Mouse (Mus musculus) MEL (cell line): ENCODE results near the gene Il1r2. TPM values are rescaled to one million over a fixed set of nuclear protein-coding genes. Genes with fewer than 3 reads are reported as not detected.

Experiments
- DNase-seq: peaks from one replicate; pipeline ENCODE4 v3.0.0; 2011; ENCODE audit warnings: low read depth, low spot score
- H3K27ac ChIP-seq: 2 replicates; pipeline ENCODE4 v1.5.1; 2012; ENCODE audit warnings: low read depth, mild to moderate bottlenecking, control low read depth, low read length, moderate library complexity; ENCODE audit not compliant: control insufficient read depth
- H3K27me3 ChIP-seq, 2 experiments: fragments of 150-350 bp in 1 of 2; sonication (generic) in 1 of 2; 2 replicates each; pipeline ENCODE4 v1.6.1; 2012; ENCODE audit warnings: low read length in 2 of 2, mild to moderate bottlenecking in 2 of 2, improper control_type of control experiment in 1 of 2, moderate library complexity in 1 of 2; ENCODE audit not compliant: insufficient read depth in 2 of 2, control insufficient read depth in 1 of 2
- H3K36me3 ChIP-seq, 2 experiments: 2 replicates each; pipeline ENCODE4 v1.6.1; 2012 to 2014; ENCODE audit warnings: low read length in 2 of 2, improper control_type of control experiment in 1 of 2, inconsistent platforms in 1 of 2, mild to moderate bottlenecking in 1 of 2; ENCODE audit not compliant: insufficient read depth in 2 of 2, control insufficient read depth in 1 of 2
- H3K4me1 ChIP-seq, 2 experiments: fragments of 150-350 bp in 1 of 2; sonication (generic) in 1 of 2; 2 replicates each; pipeline ENCODE4 v1.6.1; 2012; ENCODE audit warnings: low read length in 2 of 2, improper control_type of control experiment in 1 of 2, mild to moderate bottlenecking in 1 of 2; ENCODE audit not compliant: insufficient read depth in 2 of 2, control insufficient read depth in 1 of 2
- H3K4me3 ChIP-seq, 2 experiments: fragments of 150-350 bp in 1 of 2; sonication (generic) in 1 of 2; 2 replicates each; pipeline ENCODE4 v1.5.1; 2012; ENCODE audit warnings: low read depth in 2 of 2, low read length in 2 of 2, mild to moderate bottlenecking in 2 of 2, moderate library complexity in 2 of 2, control low read depth in 1 of 2, improper control_type of control experiment in 1 of 2; ENCODE audit not compliant: control insufficient read depth in 1 of 2, insufficient read depth in 1 of 2
- H3K79me2 ChIP-seq: 2 replicates; pipeline ENCODE4 v1.6.1; 2012; ENCODE audit warnings: mild to moderate bottlenecking, low read length, moderate library complexity; ENCODE audit not compliant: control insufficient read depth, poor library complexity, insufficient read depth
- H3K9ac ChIP-seq: 2 replicates; pipeline ENCODE4 v1.6.1; 2012; ENCODE audit warnings: low read depth, mild to moderate bottlenecking, control low read depth, low read length, moderate library complexity; ENCODE audit not compliant: control insufficient read depth, poor library complexity, severe bottlenecking
- H3K9me3 ChIP-seq: fragments of 150-350 bp; sonication (generic); replicated peaks from 2 replicates; pipeline ENCODE4 v1.6.1; 2012; ENCODE audit warnings: mild to moderate bottlenecking, low read length, improper control_type of control experiment, moderate library complexity; ENCODE audit not compliant: insufficient read depth
- BHLHE40 ChIP-seq: IDR thresholded peaks from 2 replicates; pipeline ENCODE4 v1.6.1; 2012; ENCODE audit warnings: low read depth, mild to moderate bottlenecking, inconsistent platforms, low read length, improper control_type of control experiment, borderline replicate concordance
- CHD1 ChIP-seq: IDR thresholded peaks from 2 replicates; pipeline ENCODE4 v1.6.1; 2012; ENCODE audit warnings: low read depth, mild to moderate bottlenecking, inconsistent platforms, low read length, improper control_type of control experiment
- CHD2 ChIP-seq: IDR thresholded peaks from 2 replicates; pipeline ENCODE4 v1.6.1; 2011; ENCODE audit warnings: low read length, improper control_type of control experiment
- E2F4 ChIP-seq: IDR thresholded peaks from 2 replicates; pipeline ENCODE4 v1.6.1; 2011; ENCODE audit warnings: low read depth, low read length, improper control_type of control experiment, borderline replicate concordance
- ELF1 ChIP-seq: IDR thresholded peaks from 2 replicates; pipeline ENCODE4 v1.6.1; 2014; ENCODE audit warnings: low read depth, mild to moderate bottlenecking, inconsistent platforms, low read length, improper control_type of control experiment, moderate library complexity
- GABPA ChIP-seq: IDR thresholded peaks from 2 replicates; pipeline ENCODE4 v1.6.1; 2012; ENCODE audit warnings: low read depth, mild to moderate bottlenecking, inconsistent platforms, low read length, improper control_type of control experiment, moderate library complexity
- GATA1 ChIP-seq: IDR thresholded peaks from 2 replicates; pipeline ENCODE4 v1.6.1; 2011; ENCODE audit warnings: low read depth, low read length, improper control_type of control experiment
- KAT2A ChIP-seq: conservative IDR thresholded peaks from 2 replicates; pipeline ENCODE4 v1.6.1; 2012; ENCODE audit warnings: low read depth, low read length, improper control_type of control experiment, inconsistent platforms
- MAX ChIP-seq: IDR thresholded peaks from 2 replicates; pipeline ENCODE4 v1.6.1; 2011; ENCODE audit warnings: low read length, improper control_type of control experiment
- MEF2A ChIP-seq: IDR thresholded peaks from 2 replicates; pipeline ENCODE4 v1.6.1; 2014; ENCODE audit warnings: low read depth, mild to moderate bottlenecking, inconsistent platforms, low read length, improper control_type of control experiment; ENCODE audit not compliant: poor library complexity, insufficient replicate concordance, severe bottlenecking; ENCODE audit errors: extremely low read depth
- MYB ChIP-seq: IDR thresholded peaks from 2 replicates; pipeline ENCODE4 v1.6.1; 2011; ENCODE audit warnings: mild to moderate bottlenecking, low read depth, low read length, improper control_type of control experiment
- NELFE ChIP-seq: IDR thresholded peaks from 2 replicates; pipeline ENCODE4 v1.6.1; 2011; ENCODE audit warnings: low read depth, low read length, improper control_type of control experiment
- NRF1 ChIP-seq: IDR thresholded peaks from 2 replicates; pipeline ENCODE4 v1.6.1; 2014; ENCODE audit warnings: low read depth, mild to moderate bottlenecking, inconsistent platforms, low read length, improper control_type of control experiment, moderate library complexity; ENCODE audit not compliant: poor library complexity, insufficient read depth, severe bottlenecking
- POLR2A ChIP-seq, 2 experiments: IDR thresholded peaks; 2 replicates each; pipeline ENCODE4 v1.6.1; 2011 to 2012; ENCODE audit warnings: low read length in 2 of 2, mild to moderate bottlenecking in 2 of 2, control low read depth in 1 of 2, improper control_type of control experiment in 1 of 2, low read depth in 1 of 2, moderate library complexity in 1 of 2; ENCODE audit not compliant: control insufficient read depth in 1 of 2, insufficient read depth in 1 of 2, poor library complexity in 1 of 2
- POLR2AphosphoS5 ChIP-seq: IDR thresholded peaks from 2 replicates; pipeline ENCODE4 v1.6.1; 2012; ENCODE audit warnings: low read depth, borderline replicate concordance, mild to moderate bottlenecking, inconsistent platforms, low read length, moderate library complexity, mixed read lengths
- RAD21 ChIP-seq: IDR thresholded peaks from 2 replicates; pipeline ENCODE4 v1.6.1; 2011; ENCODE audit warnings: mild to moderate bottlenecking, low read depth, low read length, improper control_type of control experiment
- RCOR1 ChIP-seq: IDR thresholded peaks from 2 replicates; pipeline ENCODE4 v1.6.1; 2012; ENCODE audit warnings: low read depth, mild to moderate bottlenecking, inconsistent platforms, low read length, improper control_type of control experiment
- SMC3 ChIP-seq: IDR thresholded peaks from 2 replicates; pipeline ENCODE4 v1.6.1; 2011; ENCODE audit warnings: low read depth, low read length, improper control_type of control experiment
- TAL1 ChIP-seq: IDR thresholded peaks from 2 replicates; pipeline ENCODE4 v1.6.1; 2012; ENCODE audit warnings: mild to moderate bottlenecking, inconsistent platforms, low read length, moderate library complexity, mixed read lengths
- TCF12 ChIP-seq: IDR thresholded peaks from 2 replicates; pipeline ENCODE4 v1.6.1; 2014; ENCODE audit warnings: low read depth, mild to moderate bottlenecking, inconsistent platforms, low read length, improper control_type of control experiment, moderate library complexity
- UBTF ChIP-seq: IDR thresholded peaks from 2 replicates; pipeline ENCODE4 v1.6.1; 2012; ENCODE audit warnings: low read depth, mild to moderate bottlenecking, inconsistent platforms, low read length, improper control_type of control experiment, moderate library complexity, borderline replicate concordance; ENCODE audit not compliant: insufficient read depth
- USF1 ChIP-seq: IDR thresholded peaks from 2 replicates; pipeline ENCODE4 v1.6.1; 2014; ENCODE audit warnings: low read depth, mild to moderate bottlenecking, inconsistent platforms, low read length, improper control_type of control experiment, moderate library complexity
- USF2 ChIP-seq, 2 experiments: IDR thresholded peaks; 2 replicates each; pipeline ENCODE4 v1.6.1; 2011 to 2012; ENCODE audit warnings: improper control_type of control experiment in 2 of 2, low read length in 2 of 2, borderline replicate concordance in 1 of 2, inconsistent platforms in 1 of 2, low read depth in 1 of 2, mild to moderate bottlenecking in 1 of 2; ENCODE audit not compliant: insufficient read depth in 1 of 2
- ZC3H11A ChIP-seq: IDR thresholded peaks from 2 replicates; pipeline ENCODE4 v1.6.1; 2012; ENCODE audit warnings: low read depth, mild to moderate bottlenecking, inconsistent platforms, low read length, improper control_type of control experiment
- ZKSCAN1 ChIP-seq: IDR thresholded peaks from 2 replicates; pipeline ENCODE4 v1.6.1; 2012; ENCODE audit warnings: low read depth, mild to moderate bottlenecking, inconsistent platforms, low read length, improper control_type of control experiment, moderate library complexity
- ZNF384 ChIP-seq: IDR thresholded peaks from 2 replicates; pipeline ENCODE4 v1.6.1; 2012; ENCODE audit warnings: low read depth, mild to moderate bottlenecking, inconsistent platforms, low read length, improper control_type of control experiment
- polyA plus RNA-seq, 2 experiments: library from polyadenylated mRNA; stranded (reverse) in 1 of 2; unstranded in 1 of 2; fragments of >175 nt in 1 of 2; fragments of >200 nt in 1 of 2; gene quantifications; 2 replicates each; pipeline versions ENCODE4 v1.2.1 to v1.2.4; 2012; ENCODE audit warnings: low replicate concordance in 2 of 2, low read depth in 1 of 2; ENCODE audit not compliant: insufficient read length in 2 of 2, insufficient read depth in 1 of 2, missing spikeins in 1 of 2
- total RNA-seq: library from RNA; depleted of rRNA; stranded (reverse); fragments of 300-350 nt; gene quantifications from 2 replicates; pipeline ENCODE4 v1.2.3, GENCODE M21; 2012

Gene Il1r2
- total and polyA plus RNA-seq, 3 experiments = not detected

DNA sequence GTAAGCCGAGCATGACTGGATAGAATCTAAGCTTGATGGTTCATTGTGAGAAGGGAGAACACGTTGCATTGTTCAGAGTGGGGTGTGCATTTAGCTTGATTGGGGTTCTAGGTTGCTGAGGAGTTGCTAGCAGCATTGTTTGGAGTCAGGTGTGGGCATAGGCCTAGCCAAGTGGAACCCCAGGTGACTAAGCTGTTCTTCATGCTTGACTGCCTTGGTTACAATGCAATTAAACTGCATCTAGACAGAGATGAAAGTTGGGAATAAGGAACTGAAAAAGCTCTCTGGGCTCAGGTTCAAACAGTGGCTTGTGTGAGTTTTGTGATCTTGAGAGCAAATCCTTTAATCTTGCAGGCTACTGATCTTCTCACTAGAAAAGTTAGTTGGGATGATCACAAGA, 55.4 kb downstream of the Il1r2 start:
- H3K4me1 ChIP-seq = no peaks in the 10 kb centered on the region
- no peaks in the 10 kb centered on the region; a peak in 1 of 4 replicates for H3K27me3 ChIP-seq
- H3K9ac ChIP-seq = no peak overlapping the region
- DNase-seq = no peak
- no peak overlapping the region for H3K4me3 ChIP-seq
- TF ChIP-seq KAT2A = no peak
- TF ChIP-seq ZKSCAN1 = no peak
- TF ChIP-seq ELF1 = no peak
- TF ChIP-seq NRF1 = no peak
- TF ChIP-seq TAL1 = no peak
- TF ChIP-seq RAD21 = no peak
- no peak for TF ChIP-seq CHD2
- TF ChIP-seq MYB = no peak
- no peak for TF ChIP-seq CHD1
- TF ChIP-seq UBTF = no peak
- TF ChIP-seq E2F4 = no peak
- no peak for TF ChIP-seq POLR2A (IDR thresholded peaks at IDR 0.05; ENCODE audit: control insufficient read depth in 1 of 2, insufficient read depth in 1 of 2, low read depth in 1 of 2, low read length in 2 of 2, poor library complexity in 1 of 2)
- no peak for TF ChIP-seq GABPA
- no peaks in the 10 kb centered on the region for H3K79me2 ChIP-seq
- no peaks in the 10 kb centered on the region for H3K9me3 ChIP-seq
- no peak overlapping the region for H3K27ac ChIP-seq
- no peaks in the 10 kb centered on the region for H3K36me3 ChIP-seq

DNA sequence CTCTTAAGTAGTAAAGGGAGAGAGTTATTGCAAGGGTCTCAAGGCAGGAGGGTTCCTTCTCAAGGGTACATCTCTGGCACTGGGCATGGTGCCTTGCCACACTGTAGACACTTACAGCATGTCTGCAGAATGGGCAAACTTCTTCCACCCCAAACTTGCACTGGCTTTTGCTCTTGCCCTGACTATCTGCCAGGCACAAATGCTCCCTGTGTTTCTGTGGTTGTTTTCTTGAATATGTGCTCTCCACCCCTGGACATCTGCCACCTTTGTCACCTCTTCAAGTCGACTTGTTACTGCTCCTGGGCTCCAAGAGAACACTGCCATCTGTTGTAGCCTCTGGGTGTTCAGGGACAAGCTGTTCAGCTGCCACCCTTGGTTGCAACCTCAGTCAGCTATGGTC, 57.8 kb downstream of the Il1r2 start:
- H3K9ac ChIP-seq = no peak overlapping the region
- no peaks in the 10 kb centered on the region for H3K4me1 ChIP-seq
- no peaks in the 10 kb centered on the region for H3K36me3 ChIP-seq
- H3K79me2 ChIP-seq = no peaks in the 10 kb centered on the region
- no peak overlapping the region for H3K4me3 ChIP-seq
- no peaks in the 10 kb centered on the region for H3K27me3 ChIP-seq
- no peak for TF ChIP-seq RCOR1
- no peak for TF ChIP-seq USF1
- TF ChIP-seq ZNF384 = no peak
- TF ChIP-seq NELFE = no peak
- no peak for TF ChIP-seq TAL1
- TF ChIP-seq MEF2A = no peak
- TF ChIP-seq TCF12 = no peak
- no peak for TF ChIP-seq CHD2
- no peak for TF ChIP-seq ELF1
- TF ChIP-seq E2F4 = no peak
- TF ChIP-seq BHLHE40 = no peak
- TF ChIP-seq ZKSCAN1 = no peak
- TF ChIP-seq GATA1 = no peak
- no peak for TF ChIP-seq POLR2AphosphoS5
- TF ChIP-seq ZC3H11A = no peak
- no peak for TF ChIP-seq SMC3
- no peak for TF ChIP-seq MAX
- TF ChIP-seq USF2 (IDR thresholded peaks at IDR 0.05; ENCODE audit: borderline replicate concordance in 1 of 2, insufficient read depth in 1 of 2, low read depth in 1 of 2, low read length in 2 of 2) = no peak
- TF ChIP-seq RAD21 = no peak
- H3K9me3 ChIP-seq = no peaks in the 10 kb centered on the region
- DNase-seq = no peak
- no peak overlapping the region for H3K27ac ChIP-seq
